Mouse (Mus musculus) embryonic facial prominence, embryonic 12.5 days (tissue): Measurements from ENCODE around the gene F12. TPM values are rescaled to one million over a fixed set of nuclear protein-coding genes. Genes with fewer than 3 reads are reported as not detected.

ENCODE experiments used
- ATAC-seq: fragments of 200-750 bp; cut with Nextera tagmentation; 2 replicates; pipeline ENCODE4 v1.8.0; 2017; ENCODE audit not compliant: insufficient number of reproducible peaks, insufficient read depth, low FRiP score, low TSS enrichment
- H3K27ac ChIP-seq: fragments of 300-500 bp; sonication (generic); 2 replicates; pipeline ENCODE4 v1.5.1; 2016; ENCODE audit warnings: mild to moderate bottlenecking
- H3K27me3 ChIP-seq: fragments of 300-500 bp; sonication (generic); 2 replicates; pipeline ENCODE4 v1.6.1; 2016; ENCODE audit warnings: mild to moderate bottlenecking, moderate library complexity
- H3K36me3 ChIP-seq: fragments of 300-500 bp; sonication (generic); 2 replicates; pipeline ENCODE4 v1.6.1; 2016; ENCODE audit warnings: mild to moderate bottlenecking
- H3K4me1 ChIP-seq: fragments of 300-500 bp; sonication (generic); 2 replicates; pipeline ENCODE4 v1.6.1; 2016
- H3K4me2 ChIP-seq: fragments of 300-500 bp; sonication (generic); replicated peaks from 2 replicates; pipeline ENCODE4 v1.6.1; 2016; ENCODE audit warnings: mild to moderate bottlenecking, moderate library complexity
- H3K4me3 ChIP-seq: fragments of 300-500 bp; sonication (generic); 2 replicates; pipeline ENCODE4 v1.5.1; 2016; ENCODE audit warnings: mild to moderate bottlenecking
- H3K9ac ChIP-seq: fragments of 300-500 bp; sonication (generic); 2 replicates; pipeline ENCODE4 v1.6.1; 2016; ENCODE audit warnings: mild to moderate bottlenecking, moderate library complexity
- H3K9me3 ChIP-seq: fragments of 300-500 bp; sonication (generic); 2 replicates; pipeline ENCODE4 v1.6.1; 2016; ENCODE audit warnings: mild to moderate bottlenecking, moderate library complexity
- WGBS: fragments of 180-500 bp; shearing (Covaris S2); methylation state at CpG from one replicate; pipeline ENCODE4 v1.1.7; 2016; 5-methylcytosine and 5-hydroxymethylcytosine counted together
- polyA plus RNA-seq: library from polyadenylated mRNA; unstranded; fragments of >200 nt; fragmentation: Nextera tagmentation; extraction: Ambion mirVana; gene quantifications from 2 replicates; pipeline ENCODE4 v1.2.1, GENCODE M21; 2016

F12 gene
- polyA plus RNA-seq, 1 experiment from 2014 or later = 0.08 TPM

GRCm38 (mm10) chr13:55381790-55382189 lies 44.8 kb downstream of the F12 start:
- no peak overlapping the region for H3K4me3 ChIP-seq
- no peak overlapping the region for H3K9ac ChIP-seq
- H3K27ac ChIP-seq = no peak overlapping the region
- WGBS = 68% methylated on average over 4 of the region's 4 CpGs
- peaks cover 48% of the 10 kb centered on the region for H3K27me3 ChIP-seq
- no peak for ATAC-seq
- no peaks in the 10 kb centered on the region for H3K36me3 ChIP-seq
- peaks cover 4% of the 10 kb centered on the region for H3K4me1 ChIP-seq
- no peaks in the 10 kb centered on the region for H3K9me3 ChIP-seq
- H3K4me2 ChIP-seq = no peak overlapping the region

DNA sequence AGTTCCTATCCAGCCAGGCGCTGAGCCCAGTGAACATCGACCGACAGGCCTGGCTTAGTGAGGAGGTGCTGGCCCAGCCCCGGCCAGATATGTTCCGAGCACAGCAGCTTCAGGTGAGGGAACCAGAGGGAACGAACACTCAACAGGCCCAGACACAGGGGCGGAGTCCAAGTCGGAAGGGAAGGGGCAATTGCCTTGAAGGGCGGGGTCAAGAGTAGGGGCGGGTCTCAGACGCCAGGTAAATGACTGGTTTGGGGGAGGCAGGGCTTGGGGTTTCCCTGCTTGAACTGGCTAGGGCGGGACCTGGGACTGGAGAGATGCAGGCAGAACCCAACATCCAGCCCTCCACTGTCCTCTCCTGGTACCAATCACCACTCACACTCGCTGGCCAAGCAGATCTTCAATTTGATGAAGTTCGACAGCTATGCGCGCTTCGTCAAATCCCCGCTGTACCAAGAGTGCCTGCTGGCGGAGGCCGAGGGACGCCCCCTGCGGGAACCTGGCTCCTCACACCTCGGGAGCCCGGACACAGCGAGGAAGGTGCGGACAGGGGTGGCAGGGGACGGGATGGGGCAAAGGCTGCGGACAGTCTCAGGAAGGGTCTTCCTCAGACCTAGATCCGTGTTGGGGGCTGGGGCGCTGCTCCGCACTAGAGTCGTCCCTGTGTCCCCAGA lies 47.5 kb downstream of the F12 start:
- Histone ChIP-seq H3K36me3 (no peaks in the 10 kb centered on the region), H3K4me1 (peaks cover 4% of the 10 kb centered on the region), H3K27ac (no peak overlapping the region), H3K9ac (peak overlapping the region; percentile 34; the same call in 1 of the 2 replicates), H3K27me3 (peaks cover 57% of the 10 kb centered on the region), H3K4me3 (peak overlapping the region; percentile 17; the same call in 1 of the 2 replicates), H3K9me3 (no peaks in the 10 kb centered on the region), H3K4me2 (peak overlapping the region; percentile 38)
- peak; percentile 64; the same call in 1 of the 2 replicates for ATAC-seq
- 7% methylated on average over 32 of the region's 32 CpGs for WGBS

DNA sequence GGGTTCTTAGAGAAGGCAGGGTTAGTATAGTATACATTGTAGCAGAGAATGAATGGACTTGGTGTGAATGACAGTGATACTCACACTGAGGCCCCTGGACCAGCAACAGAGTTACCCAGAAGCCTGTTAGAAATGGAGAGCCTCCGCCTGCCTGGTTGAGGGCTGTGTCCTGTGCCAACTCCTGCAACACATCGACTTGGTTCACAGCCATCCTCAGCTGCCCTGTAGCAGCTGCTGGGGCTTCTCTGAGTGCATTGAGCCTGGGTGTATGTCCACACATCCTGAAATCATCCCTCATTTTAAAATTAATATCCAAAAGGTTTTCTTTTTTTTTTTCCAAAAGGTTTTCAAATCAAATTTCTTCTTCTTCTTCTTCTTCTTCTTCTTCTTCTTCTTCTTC lies 50.7 kb downstream of the F12 start:
- Histone ChIP-seq H3K4me3 (no peak overlapping the region), H3K9ac (no peak overlapping the region), H3K4me1 (peaks cover 4% of the 10 kb centered on the region), H3K27me3 (peaks cover 51% of the 10 kb centered on the region), H3K9me3 (no peaks in the 10 kb centered on the region), H3K4me2 (no peak overlapping the region), H3K36me3 (no peaks in the 10 kb centered on the region), H3K27ac (no peak overlapping the region)
- no peak for ATAC-seq
- WGBS = 70% methylated on average over 2 of the region's 2 CpGs

DNA sequence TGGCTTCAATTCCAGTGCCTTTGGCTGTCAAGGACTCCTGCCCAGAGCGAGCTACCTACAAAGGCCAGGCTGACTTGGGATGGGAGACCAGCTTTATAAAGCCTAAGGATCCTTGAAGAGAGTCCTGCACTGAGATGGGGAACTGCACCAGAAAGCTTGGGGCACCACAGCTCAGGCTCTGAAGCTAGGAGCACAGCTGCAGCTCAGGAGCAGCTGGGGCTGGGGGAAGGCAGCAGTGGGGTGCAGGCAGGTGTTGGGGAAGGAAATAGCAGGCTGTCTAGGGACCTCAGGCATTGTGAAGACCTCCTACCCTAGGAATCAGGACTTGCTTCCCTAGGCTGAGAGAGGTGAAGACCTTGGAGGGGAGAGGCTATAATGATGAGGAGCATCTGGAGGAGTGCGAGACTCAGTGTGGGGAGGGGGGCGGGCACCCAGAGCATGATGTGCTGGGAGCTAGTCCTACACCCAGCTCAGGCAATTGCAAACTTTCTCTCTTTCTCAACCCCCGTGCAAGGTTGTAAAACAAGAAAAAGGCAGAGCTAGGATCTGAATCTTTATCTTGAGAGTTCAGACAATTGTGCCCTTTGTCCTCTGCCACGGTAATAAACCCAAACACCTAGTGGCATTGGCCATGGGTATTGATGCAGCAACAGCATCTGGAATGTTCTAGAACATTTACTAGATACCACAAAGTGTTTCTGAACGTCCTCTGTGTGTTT lies 52.2 kb downstream of the F12 start:
- peaks cover 4% of the 10 kb centered on the region for H3K4me1 ChIP-seq
- 64% methylated on average over 6 of the region's 6 CpGs for WGBS
- no peak for ATAC-seq
- H3K4me2 ChIP-seq = no peak overlapping the region
- no peaks in the 10 kb centered on the region for H3K36me3 ChIP-seq
- no peaks in the 10 kb centered on the region for H3K9me3 ChIP-seq
- no peak overlapping the region for H3K4me3 ChIP-seq
- no peak overlapping the region for H3K9ac ChIP-seq
- peaks cover 37% of the 10 kb centered on the region for H3K27me3 ChIP-seq
- no peak overlapping the region for H3K27ac ChIP-seq

DNA sequence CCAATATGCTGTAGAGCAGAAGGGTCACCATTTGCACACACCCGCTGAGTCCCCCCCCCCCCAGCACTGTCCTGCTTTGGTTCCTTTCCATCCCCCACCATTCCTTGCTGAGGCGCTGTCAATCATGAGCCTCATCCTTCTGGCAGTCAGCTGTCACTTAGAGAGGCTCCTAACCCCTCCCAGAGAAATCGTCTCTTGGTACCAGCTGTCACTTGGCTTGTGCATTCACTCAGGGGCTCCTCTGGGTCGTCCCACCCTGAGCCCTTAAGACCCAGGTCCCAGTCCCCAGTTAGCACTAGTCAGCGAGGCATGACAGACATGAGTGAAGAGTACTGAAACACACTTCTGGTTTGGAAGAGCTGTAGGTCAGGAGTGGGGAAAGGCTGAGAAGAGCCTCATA lies 54.9 kb downstream of the F12 start:
- Histone ChIP-seq H3K27me3 (peaks cover 16% of the 10 kb centered on the region; the same call in 1 of the 2 replicates), H3K9me3 (no peaks in the 10 kb centered on the region), H3K36me3 (no peaks in the 10 kb centered on the region), H3K9ac (no peak overlapping the region), H3K4me1 (no peaks in the 10 kb centered on the region), H3K4me2 (no peak overlapping the region), H3K4me3 (no peak overlapping the region), H3K27ac (no peak overlapping the region)
- WGBS = 57% methylated on average over 5 of the region's 5 CpGs
- no peak for ATAC-seq

DNA sequence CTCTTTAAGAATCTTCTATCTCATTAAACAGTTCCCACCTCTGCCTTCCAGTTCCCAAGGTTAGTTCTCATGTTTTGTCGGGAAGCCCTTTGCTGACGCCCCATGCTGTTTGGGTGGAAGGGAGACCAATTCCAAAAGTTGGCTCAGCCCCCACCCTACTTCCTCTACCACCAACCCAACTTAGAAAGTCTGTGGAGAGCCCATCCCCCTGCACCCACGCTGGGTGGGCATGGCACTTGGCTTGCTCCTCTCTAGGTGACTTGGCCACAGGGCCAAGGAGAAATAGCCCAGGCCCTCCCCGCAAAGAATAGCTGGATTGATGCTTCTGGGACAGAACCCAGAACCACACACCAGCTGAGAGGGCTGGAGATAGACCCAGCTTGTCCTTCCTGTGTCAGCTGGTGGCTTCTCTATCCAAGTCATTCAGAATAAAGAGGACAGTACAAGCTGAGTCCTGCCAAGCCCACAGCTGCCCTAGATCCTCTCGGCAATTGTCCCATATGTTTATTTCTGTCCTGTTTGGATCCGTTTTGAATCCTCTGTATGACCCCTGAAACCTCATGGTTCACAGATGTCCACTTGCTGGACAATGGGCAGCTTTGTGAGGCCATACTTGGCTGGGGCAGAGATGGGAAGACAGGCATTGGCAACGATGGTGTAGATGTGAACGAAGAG lies 55.4 kb downstream of the F12 start:
- no peaks in the 10 kb centered on the region for H3K4me1 ChIP-seq
- no peak overlapping the region for H3K4me2 ChIP-seq
- ATAC-seq = no peak
- H3K9me3 ChIP-seq = no peaks in the 10 kb centered on the region
- no peaks in the 10 kb centered on the region for H3K36me3 ChIP-seq
- no peak overlapping the region for H3K9ac ChIP-seq
- no peak overlapping the region for H3K27ac ChIP-seq
- H3K4me3 ChIP-seq = no peak overlapping the region
- peaks cover 16% of the 10 kb centered on the region; the same call in 1 of the 2 replicates for H3K27me3 ChIP-seq
- WGBS = 57% methylated on average over 8 of the region's 8 CpGs

DNA sequence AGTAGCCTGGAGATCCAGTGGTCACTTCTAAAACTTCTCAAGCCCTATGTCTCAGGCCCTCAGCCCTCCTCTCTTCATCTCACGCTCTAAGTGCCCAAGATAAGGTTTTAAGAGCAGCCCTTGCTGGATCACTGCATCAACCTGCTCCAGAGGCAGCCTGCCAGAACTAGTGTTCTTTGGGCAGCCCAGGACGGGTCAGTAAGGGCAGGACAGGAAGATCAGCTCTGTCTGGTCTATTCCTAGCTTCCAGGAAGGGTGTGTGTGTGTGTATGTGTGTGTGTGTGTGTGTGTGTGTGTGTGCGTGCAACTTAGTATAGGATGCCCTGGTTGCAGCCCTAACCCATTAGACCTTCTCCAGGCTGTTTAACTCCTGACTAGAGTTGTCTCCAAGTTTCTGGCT lies 56.4 kb downstream of the F12 start:
- H3K9ac ChIP-seq = 0 out of 2 replicates have a peak overlapping the region, but pooled peaks have one; percentile 4
- H3K4me1 ChIP-seq = no peaks in the 10 kb centered on the region
- H3K4me3 ChIP-seq = no peak overlapping the region
- no peak overlapping the region for H3K4me2 ChIP-seq
- H3K36me3 ChIP-seq = no peaks in the 10 kb centered on the region
- no peak for ATAC-seq
- peaks cover 12% of the 10 kb centered on the region; the same call in 1 of the 2 replicates for H3K27me3 ChIP-seq
- H3K27ac ChIP-seq = no peak overlapping the region
- no peaks in the 10 kb centered on the region for H3K9me3 ChIP-seq
- 62% methylated on average over 2 of the region's 3 CpGs for WGBS

- Histone ChIP-seq H3K27me3 (peaks cover 8% of the 10 kb centered on the region; the same call in 1 of the 2 replicates), H3K9me3 (no peaks in the 10 kb centered on the region), H3K27ac (no peak within 1 kb of the TSS), H3K4me2 (no peak within 1 kb of the TSS), H3K4me1 (no peaks in the 10 kb centered on the region), H3K36me3 (no peaks in the 10 kb centered on the region), H3K4me3 (no peak within 1 kb of the TSS), H3K9ac (0 out of 2 replicates have a peak within 1 kb of the TSS, but pooled peaks have one; percentile 4)
- ATAC-seq = no peak
- 62% methylated on average over 13 of the region's 13 CpGs for WGBS
These were observed 57.0 kb downstream of the F12 start, which contains the start of gene Rgs14 for GRCm38 (mm10) chr13:55369531-55370114. Gene Rgs14, plus strand, starts transcription at chr13:55369732.

DNA sequence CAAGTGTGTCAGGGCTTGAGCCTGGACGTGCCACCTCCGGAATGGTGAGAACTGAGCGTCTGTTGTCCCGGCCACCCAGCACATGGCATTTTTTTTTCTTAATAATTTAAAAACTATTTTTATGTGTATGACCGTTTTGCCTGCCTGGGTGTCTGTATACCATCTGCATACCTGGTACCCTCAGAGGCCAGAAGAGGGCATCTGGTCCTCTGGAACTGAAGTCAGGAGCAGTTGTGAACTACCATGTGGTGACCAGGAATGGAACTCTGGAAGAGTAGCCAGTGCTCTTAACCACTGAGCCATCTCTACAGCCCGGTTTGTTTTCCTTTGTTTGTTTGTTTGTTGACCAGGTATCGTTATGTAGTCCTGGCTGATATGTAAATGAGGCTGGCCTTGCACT lies 58.2 kb downstream of the F12 start:
- no peaks in the 10 kb centered on the region for H3K4me1 ChIP-seq
- 74% methylated on average over 7 of the region's 7 CpGs for WGBS
- H3K27me3 ChIP-seq = peaks cover 6% of the 10 kb centered on the region; the same call in 1 of the 2 replicates
- no peak overlapping the region for H3K27ac ChIP-seq
- no peak for ATAC-seq
- no peak overlapping the region for H3K4me3 ChIP-seq
- no peak overlapping the region for H3K4me2 ChIP-seq
- H3K9ac ChIP-seq = no peak overlapping the region
- H3K9me3 ChIP-seq = no peaks in the 10 kb centered on the region
- no peaks in the 10 kb centered on the region for H3K36me3 ChIP-seq
